Mouse (Mus musculus) liver, embryonic 16.5 days (tissue): ENCODE results near the gene Foxr1. TPM values are rescaled to one million over a fixed set of nuclear protein-coding genes. Genes with fewer than 3 reads are reported as not detected.

ENCODE experiments used
- microRNA-seq: library from miRNA; unstranded; fragments of <30 nt; microRNA quantifications from one replicate; pipeline ENCODE4, GENCODE M21; 2016
- polyA plus RNA-seq: library from polyadenylated mRNA; unstranded; fragments of >200 nt; fragmentation: Nextera tagmentation; extraction: Ambion mirVana; gene quantifications from 2 replicates; pipeline ENCODE4 v1.2.1, GENCODE M21; 2015

Gene Foxr1
- polyA plus RNA-seq, 1 experiment from 2014 or later, result not detected

Small RNAs within 50 kb of the gene (microRNA-seq; reads per million reads assigned to microRNA genes)
- gene Mir7085, result 1.7 reads per million

Other genes starting within 250 kb of the Foxr1 start
- 4.4 and 5.0 TPM in 2 replicates for gene Cbl, start 207.1 kb downstream of the Foxr1 start, polyA plus RNA-seq
- not detected in 2 replicates for gene Ccdc153, start 200.5 kb downstream of the Foxr1 start, polyA plus RNA-seq
- gene Pdzd3, start 189.7 kb downstream of the Foxr1 start, polyA plus RNA-seq, result 0.04 and 0.14 TPM in 2 replicates
- gene Nlrx1, start 172.5 kb downstream of the Foxr1 start, polyA plus RNA-seq, result 4.3 and 5.0 TPM in 2 replicates
- gene Abcg4, start 152.5 kb downstream of the Foxr1 start, polyA plus RNA-seq, result 16.0 and 17.9 TPM in 2 replicates
- 10.1 and 12.6 TPM in 2 replicates for gene Hinfp, start 135.5 kb downstream of the Foxr1 start, polyA plus RNA-seq
- gene C2cd2l, start 120.9 kb downstream of the Foxr1 start, polyA plus RNA-seq, result 7.8 and 9.1 TPM in 2 replicates
- gene Dpagt1, start 115.1 kb downstream of the Foxr1 start, polyA plus RNA-seq, result 17.5 and 20.1 TPM in 2 replicates
- 191 and 216 TPM in 2 replicates for gene H2afx, start 106.4 kb downstream of the Foxr1 start, polyA plus RNA-seq
- 1,376 and 1,388 TPM in 2 replicates for gene Hmbs, start 96.9 kb downstream of the Foxr1 start, polyA plus RNA-seq
- 14.3 and 14.4 TPM in 2 replicates for gene Vps11, start 79.5 kb downstream of the Foxr1 start, polyA plus RNA-seq
- 14.3 and 14.5 TPM in 2 replicates for gene Hyou1, start 61.6 kb downstream of the Foxr1 start, polyA plus RNA-seq
- gene Slc37a4, start 44.3 kb downstream of the Foxr1 start, polyA plus RNA-seq, result 65.1 and 81.4 TPM in 2 replicates
- gene Rps25, start 34.0 kb downstream of the Foxr1 start, polyA plus RNA-seq, result 791 and 928 TPM in 2 replicates
- gene Trappc4, start 33.5 kb downstream of the Foxr1 start, polyA plus RNA-seq, result 42.8 and 46.3 TPM in 2 replicates
- gene Ccdc84, start 22.6 kb downstream of the Foxr1 start, polyA plus RNA-seq, result 12.2 and 16.3 TPM in 2 replicates
- not detected in 2 replicates for gene Upk2, start 13.8 kb upstream of the Foxr1 start, polyA plus RNA-seq
- 2.2 TPM in 2 replicates for gene Bcl9l, start 41.7 kb upstream of the Foxr1 start, polyA plus RNA-seq
- gene Cxcr5, start 120.7 kb upstream of the Foxr1 start, polyA plus RNA-seq, result 0.14 TPM in 1 of 2 replicates, not detected in the other
- gene Ddx6, start 163.8 kb upstream of the Foxr1 start, polyA plus RNA-seq, result 4.5 and 5.5 TPM in 2 replicates
- gene Treh, start 232.1 kb upstream of the Foxr1 start, polyA plus RNA-seq, result not detected in 2 replicates